Mouse (Mus musculus) hindbrain, embryonic 15.5 days (tissue): Measurements from ENCODE around the gene Smg9. TPM values are rescaled to one million over a fixed set of nuclear protein-coding genes. Genes with fewer than 3 reads are reported as not detected.

Experiments used
- ATAC-seq: fragments of 200-750 bp; cut with Nextera tagmentation; 2 replicates; pipeline ENCODE4 v1.8.0; 2017; ENCODE audit warnings: low read depth, moderate number of reproducible peaks, moderate TSS enrichment; ENCODE audit not compliant: low FRiP score
- H3K27ac ChIP-seq: fragments of 300-500 bp; sonication (generic); replicated peaks from 2 replicates; pipeline ENCODE4 v1.5.1; 2015; ENCODE audit warnings: mild to moderate bottlenecking, inconsistent platforms
- H3K27me3 ChIP-seq: fragments of 300-500 bp; sonication (generic); 2 replicates; pipeline ENCODE4 v1.6.1; 2015; ENCODE audit warnings: control low read depth, inconsistent platforms
- H3K36me3 ChIP-seq: fragments of 300-500 bp; sonication (generic); 2 replicates; pipeline ENCODE4 v1.6.1; 2015; ENCODE audit warnings: control low read depth, inconsistent platforms
- H3K4me1 ChIP-seq: fragments of 300-500 bp; sonication (generic); replicated peaks from 2 replicates; pipeline ENCODE4 v1.6.1; 2015; ENCODE audit warnings: control low read depth, inconsistent platforms
- H3K4me2 ChIP-seq: fragments of 300-500 bp; sonication (generic); 2 replicates; pipeline ENCODE4 v1.6.1; 2015; ENCODE audit warnings: moderate library complexity, mild to moderate bottlenecking, inconsistent platforms
- H3K4me3 ChIP-seq: fragments of 300-500 bp; sonication (generic); 2 replicates; pipeline ENCODE4 v1.5.1; 2015; ENCODE audit warnings: mild to moderate bottlenecking, inconsistent platforms
- H3K9ac ChIP-seq: fragments of 300-500 bp; sonication (generic); 2 replicates; pipeline ENCODE4 v1.6.1; 2015; ENCODE audit warnings: inconsistent platforms
- H3K9me3 ChIP-seq: fragments of 300-500 bp; sonication (generic); 2 replicates; pipeline ENCODE4 v1.6.1; 2016; ENCODE audit warnings: control low read depth, inconsistent platforms
- WGBS: fragments of 180-500 bp; shearing (Covaris S2); methylation state at CpG from one replicate; pipeline ENCODE4 v1.1.7; 2015; 5-methylcytosine and 5-hydroxymethylcytosine counted together
- polyA plus RNA-seq: library from polyadenylated mRNA; unstranded; fragments of >200 nt; fragmentation: Nextera tagmentation; extraction: Ambion mirVana; gene quantifications from 2 replicates; pipeline ENCODE4 v1.2.1, GENCODE M21; 2015

Gene Smg9
- polyA plus RNA-seq, 1 experiment from 2014 or later: 42.5 TPM

- no peak overlapping the region for H3K4me3 ChIP-seq
- H3K4me1 ChIP-seq: peaks cover 8% of the 10 kb centered on the region; the same call in 1 of the 2 replicates
- H3K36me3 ChIP-seq: no peaks in the 10 kb centered on the region
- no peak for ATAC-seq
- no peak overlapping the region for H3K9ac ChIP-seq
- no peaks in the 10 kb centered on the region for H3K27me3 ChIP-seq
- 59% methylated on average over 11 of the region's 11 CpGs for WGBS
- H3K9me3 ChIP-seq: no peaks in the 10 kb centered on the region
- H3K4me2 ChIP-seq: no peak overlapping the region
- no peak overlapping the region for H3K27ac ChIP-seq
These were observed 32.3 kb downstream of the Smg9 start for GRCm38 (mm10) chr7:24431713-24432112.

DNA sequence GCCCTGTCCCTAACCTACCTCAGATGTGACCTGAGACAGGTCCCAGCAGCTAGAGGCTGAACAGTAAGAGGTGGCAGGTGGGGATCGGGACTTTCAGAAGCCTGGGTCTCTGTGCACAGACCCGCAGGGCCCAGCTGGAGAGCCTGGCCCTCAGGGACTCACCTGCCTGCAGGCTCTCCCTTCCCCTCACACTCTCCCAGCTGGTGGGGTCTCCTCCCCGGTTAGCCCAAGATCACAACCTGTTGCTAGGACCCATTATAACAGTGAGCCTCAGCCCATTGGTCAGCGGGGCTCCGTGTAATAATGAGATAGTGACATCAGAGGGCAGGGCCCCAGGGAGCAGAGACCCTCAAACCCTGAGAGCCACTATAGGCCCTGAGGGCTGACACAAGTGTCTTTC is 35.9 kb downstream of the Smg9 start:
- no peak overlapping the region for H3K4me3 ChIP-seq
- H3K4me1 ChIP-seq: no peaks in the 10 kb centered on the region
- no peak for ATAC-seq
- H3K36me3 ChIP-seq: no peaks in the 10 kb centered on the region
- H3K9me3 ChIP-seq: no peaks in the 10 kb centered on the region
- 85% methylated on average over 5 of the region's 5 CpGs for WGBS
- no peaks in the 10 kb centered on the region for H3K27me3 ChIP-seq
- no peak overlapping the region for H3K27ac ChIP-seq
- no peak overlapping the region for H3K9ac ChIP-seq
- no peak overlapping the region for H3K4me2 ChIP-seq

GRCm38 (mm10) chr7:24437981-24438380 is 38.6 kb downstream of the Smg9 start:
- Histone ChIP-seq H3K4me3 (no peak overlapping the region), H3K4me1 (no peaks in the 10 kb centered on the region), H3K27ac (no peak overlapping the region), H3K9ac (no peak overlapping the region), H3K36me3 (no peaks in the 10 kb centered on the region), H3K27me3 (no peaks in the 10 kb centered on the region), H3K4me2 (no peak overlapping the region), H3K9me3 (no peaks in the 10 kb centered on the region)
- ATAC-seq: no peak
- 68% methylated on average over 10 of the region's 10 CpGs for WGBS

GRCm38 (mm10) chr7:24439191-24439590 is 39.8 kb downstream of the Smg9 start:
- Histone ChIP-seq H3K9me3 (no peaks in the 10 kb centered on the region), H3K27ac (no peak overlapping the region), H3K4me2 (no peak overlapping the region), H3K4me1 (no peaks in the 10 kb centered on the region), H3K9ac (no peak overlapping the region), H3K27me3 (no peaks in the 10 kb centered on the region), H3K36me3 (no peaks in the 10 kb centered on the region), H3K4me3 (no peak overlapping the region)
- WGBS: 89% methylated on average over 6 of the region's 6 CpGs
- ATAC-seq: no peak

DNA sequence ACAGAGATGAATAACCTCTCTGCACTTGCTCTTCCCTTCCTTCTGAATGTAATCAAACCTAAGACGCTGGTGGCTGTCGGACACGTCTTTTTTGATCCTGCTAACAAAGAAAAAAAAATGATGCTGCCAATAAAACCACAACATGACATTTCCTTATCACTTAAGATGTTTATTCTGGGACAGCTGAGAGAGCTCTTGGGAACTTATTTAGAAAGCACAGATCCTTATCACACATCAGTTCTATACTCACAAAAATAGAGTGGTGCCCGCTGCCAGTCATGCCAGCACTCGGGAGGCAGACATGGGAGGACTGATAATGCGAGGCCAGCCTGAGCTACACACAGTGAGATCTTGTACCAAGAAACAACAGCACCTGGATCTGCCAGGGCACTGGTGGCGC is 40.5 kb downstream of the Smg9 start:
- no peak for ATAC-seq
- no peaks in the 10 kb centered on the region for H3K36me3 ChIP-seq
- no peaks in the 10 kb centered on the region for H3K27me3 ChIP-seq
- no peaks in the 10 kb centered on the region for H3K9me3 ChIP-seq
- H3K9ac ChIP-seq: no peak overlapping the region
- 85% methylated on average over 7 of the region's 7 CpGs for WGBS
- no peaks in the 10 kb centered on the region for H3K4me1 ChIP-seq
- H3K4me3 ChIP-seq: no peak overlapping the region
- no peak overlapping the region for H3K27ac ChIP-seq
- no peak overlapping the region for H3K4me2 ChIP-seq

- H3K36me3 ChIP-seq: no peaks in the 10 kb centered on the region
These were observed 42.4 kb downstream of the Smg9 start for GRCm38 (mm10) chr7:24441785-24442184.

GRCm38 (mm10) chr7:24442313-24442712 is 42.9 kb downstream of the Smg9 start:
- Histone ChIP-seq H3K27ac (no peak overlapping the region), H3K9ac (no peak overlapping the region), H3K9me3 (no peaks in the 10 kb centered on the region), H3K4me2 (no peak overlapping the region), H3K36me3 (no peaks in the 10 kb centered on the region), H3K4me3 (no peak overlapping the region), H3K4me1 (no peaks in the 10 kb centered on the region), H3K27me3 (no peaks in the 10 kb centered on the region)
- no peak for ATAC-seq
- WGBS: 81% methylated on average over 8 of the region's 8 CpGs

More at GRCm38 (mm10) chr7:24441785-24442184, 42.4 kb downstream of the Smg9 start:
- Histone ChIP-seq H3K9me3 (no peaks in the 10 kb centered on the region), H3K27ac (no peak overlapping the region), H3K4me2 (no peak overlapping the region), H3K9ac (no peak overlapping the region), H3K4me3 (no peak overlapping the region), H3K27me3 (no peaks in the 10 kb centered on the region), H3K4me1 (no peaks in the 10 kb centered on the region)
- no peak for ATAC-seq
- 21% methylated on average over 1 of the region's 1 CpGs for WGBS

DNA sequence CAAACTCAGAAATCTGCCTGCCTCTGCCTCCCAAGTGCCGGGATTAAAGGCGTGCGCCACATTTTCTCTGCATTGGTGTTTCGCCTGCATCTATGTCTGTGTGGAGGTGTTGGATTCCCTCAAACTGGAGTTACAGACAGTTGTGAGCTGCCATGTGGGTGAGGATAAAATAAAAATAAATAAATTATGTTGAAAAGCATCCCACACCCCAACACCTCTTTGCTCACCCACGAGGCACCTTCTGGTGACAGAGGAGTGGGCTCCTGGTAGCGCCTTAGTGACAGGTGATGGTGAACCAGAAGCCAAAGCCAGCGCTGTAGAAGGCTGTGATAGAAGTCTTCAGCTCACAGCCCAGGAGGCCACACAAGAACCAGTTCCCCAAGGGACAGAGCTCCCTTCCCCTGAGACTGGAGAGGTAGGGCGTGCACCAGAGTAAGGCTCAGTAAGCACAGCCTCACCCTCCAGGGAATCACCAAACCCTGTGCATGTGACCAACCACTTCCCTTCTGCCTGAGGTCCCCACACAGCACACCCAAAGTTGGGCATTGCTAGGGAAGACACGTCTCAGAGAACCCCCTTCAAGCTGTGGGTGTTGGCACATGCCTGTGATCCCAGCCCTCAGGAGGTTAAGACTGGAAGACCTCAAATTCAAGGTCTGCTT is 46.0 kb downstream of the Smg9 start:
- H3K27me3 ChIP-seq: no peaks in the 10 kb centered on the region
- no peak for ATAC-seq
- H3K36me3 ChIP-seq: no peaks in the 10 kb centered on the region
- H3K4me1 ChIP-seq: no peaks in the 10 kb centered on the region
- H3K9ac ChIP-seq: no peak overlapping the region
- no peaks in the 10 kb centered on the region for H3K9me3 ChIP-seq
- 94% methylated on average over 9 of the region's 9 CpGs for WGBS
- H3K27ac ChIP-seq: no peak overlapping the region
- no peak overlapping the region for H3K4me2 ChIP-seq
- no peak overlapping the region for H3K4me3 ChIP-seq

- no peak overlapping the region for H3K4me2 ChIP-seq
- ATAC-seq: no peak
- 78% methylated on average over 7 of the region's 7 CpGs for WGBS
- H3K9me3 ChIP-seq: no peaks in the 10 kb centered on the region
- H3K4me1 ChIP-seq: no peaks in the 10 kb centered on the region
- H3K4me3 ChIP-seq: no peak overlapping the region
- no peak overlapping the region for H3K9ac ChIP-seq
- H3K36me3 ChIP-seq: no peaks in the 10 kb centered on the region
- no peak overlapping the region for H3K27ac ChIP-seq
- no peaks in the 10 kb centered on the region for H3K27me3 ChIP-seq
These were observed 47.4 kb downstream of the Smg9 start for GRCm38 (mm10) chr7:24446697-24447340.

GRCm38 (mm10) chr7:24448782-24449517 is 49.5 kb downstream of the Smg9 start:
- Histone ChIP-seq H3K36me3 (no peaks in the 10 kb centered on the region), H3K27me3 (no peaks in the 10 kb centered on the region), H3K9ac (no peak overlapping the region), H3K4me3 (no peak overlapping the region), H3K4me2 (no peak overlapping the region), H3K27ac (no peak overlapping the region), H3K9me3 (no peaks in the 10 kb centered on the region), H3K4me1 (no peaks in the 10 kb centered on the region)
- ATAC-seq: no peak
- 62% methylated on average over 14 of the region's 14 CpGs for WGBS

DNA sequence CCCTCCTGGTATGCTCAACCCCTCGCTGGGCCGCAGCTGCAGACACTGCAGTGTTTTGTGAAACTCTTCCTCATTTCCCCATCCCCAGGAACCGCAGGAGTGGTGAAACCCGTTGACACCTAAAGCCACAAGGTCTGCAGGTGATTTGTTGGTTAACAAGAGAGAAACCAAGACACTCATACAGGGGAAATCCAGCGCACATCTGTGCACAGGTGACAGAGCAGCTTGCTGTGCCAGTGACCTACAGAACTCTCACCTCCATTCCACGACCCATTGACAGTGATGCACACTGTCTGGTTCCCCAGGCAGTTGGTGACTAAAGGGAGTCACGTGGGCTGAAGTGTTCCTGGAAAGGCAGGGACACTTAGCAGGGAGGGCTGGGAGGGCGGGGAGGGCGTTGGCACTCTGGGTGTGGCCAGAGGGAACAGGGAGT is 51.2 kb downstream of the Smg9 start:
- no peak for ATAC-seq
- Histone ChIP-seq H3K9ac (no peak overlapping the region), H3K4me3 (no peak overlapping the region), H3K4me1 (no peaks in the 10 kb centered on the region), H3K4me2 (no peak overlapping the region), H3K36me3 (no peaks in the 10 kb centered on the region), H3K27ac (no peak overlapping the region), H3K27me3 (no peaks in the 10 kb centered on the region), H3K9me3 (no peaks in the 10 kb centered on the region)
- WGBS: 73% methylated on average over 9 of the region's 9 CpGs

- no peak for ATAC-seq
- H3K4me2 ChIP-seq: no peak within 1 kb of the TSS
- H3K27ac ChIP-seq: no peak within 1 kb of the TSS
- no peaks in the 10 kb centered on the region for H3K36me3 ChIP-seq
- no peaks in the 10 kb centered on the region for H3K9me3 ChIP-seq
- H3K4me1 ChIP-seq: no peaks in the 10 kb centered on the region
- no peak within 1 kb of the TSS for H3K9ac ChIP-seq
- H3K4me3 ChIP-seq: no peak within 1 kb of the TSS
- WGBS: 75% methylated on average over 9 of the region's 9 CpGs
- H3K27me3 ChIP-seq: no peaks in the 10 kb centered on the region
These were observed 52.5 kb downstream of the Smg9 start, which contains the start of gene Irgc1 for GRCm38 (mm10) chr7:24451855-24452311. Gene Irgc1, minus strand, starts transcription at chr7:24452297.
